Mouse (Mus musculus) neural tube, embryonic 15.5 days (tissue): ENCODE results near the gene Atg16l2. TPM values are rescaled to one million over a fixed set of nuclear protein-coding genes. Genes with fewer than 3 reads are reported as not detected.

Source experiments
- ATAC-seq: fragments of 200-750 bp; cut with Nextera tagmentation; 2 replicates; pipeline ENCODE4 v1.8.0; 2017; ENCODE audit warnings: mild to moderate bottlenecking, moderate TSS enrichment, moderate library complexity; ENCODE audit not compliant: low FRiP score
- H3K27ac ChIP-seq: fragments of 300-500 bp; sonication (generic); replicated peaks from 2 replicates; pipeline ENCODE4 v1.5.1; 2015; ENCODE audit warnings: mild to moderate bottlenecking, inconsistent platforms
- H3K27me3 ChIP-seq: fragments of 300-500 bp; sonication (generic); replicated peaks from 2 replicates; pipeline ENCODE4 v1.6.1; 2015; ENCODE audit warnings: inconsistent platforms
- H3K36me3 ChIP-seq: fragments of 300-500 bp; sonication (generic); 2 replicates; pipeline ENCODE4 v1.6.1; 2015; ENCODE audit warnings: inconsistent platforms
- H3K4me1 ChIP-seq: fragments of 300-500 bp; sonication (generic); 2 replicates; pipeline ENCODE4 v1.6.1; 2015; ENCODE audit warnings: inconsistent platforms
- H3K4me2 ChIP-seq: fragments of 300-500 bp; sonication (generic); 2 replicates; pipeline ENCODE4 v1.6.1; 2015; ENCODE audit warnings: inconsistent platforms, mild to moderate bottlenecking, moderate library complexity
- H3K4me3 ChIP-seq: fragments of 300-500 bp; sonication (generic); replicated peaks from 2 replicates; pipeline ENCODE4 v1.5.1; 2015; ENCODE audit warnings: mild to moderate bottlenecking, inconsistent platforms
- H3K9ac ChIP-seq: fragments of 300-500 bp; sonication (generic); replicated peaks from 2 replicates; pipeline ENCODE4 v1.6.1; 2015; ENCODE audit warnings: mild to moderate bottlenecking, inconsistent platforms
- H3K9me3 ChIP-seq: fragments of 300-500 bp; sonication (generic); replicated peaks from 2 replicates; pipeline ENCODE4 v1.6.1; 2016; ENCODE audit warnings: inconsistent platforms
- WGBS: fragments of 180-500 bp; shearing (Covaris S2); methylation state at CpG from one replicate; pipeline ENCODE4 v1.1.7; 2015; ENCODE audit warnings: mixed read lengths; 5-methylcytosine and 5-hydroxymethylcytosine counted together
- polyA plus RNA-seq: library from polyadenylated mRNA; unstranded; fragments of >200 nt; fragmentation: Nextera tagmentation; extraction: Ambion mirVana; gene quantifications from 2 replicates; pipeline ENCODE4 v1.2.1, GENCODE M21; 2015

Gene Atg16l2
- polyA plus RNA-seq, 1 experiment from 2014 or later, result 33.1 TPM

GRCm38 (mm10) chr7:101288436-101288835 lies 13.6 kb downstream of the Atg16l2 start:
- H3K36me3 ChIP-seq, result peaks cover 32% of the 10 kb centered on the region
- H3K9ac ChIP-seq, result no peak overlapping the region
- H3K27me3 ChIP-seq, result no peaks in the 10 kb centered on the region
- 0 out of 2 replicates have a peak, but pooled peaks cover 2% of the 10 kb centered on the region for H3K4me1 ChIP-seq
- 34% methylated on average over 4 of the region's 4 CpGs for WGBS
- H3K27ac ChIP-seq, result no peak overlapping the region
- H3K9me3 ChIP-seq, result no peaks in the 10 kb centered on the region
- H3K4me3 ChIP-seq, result no peak overlapping the region
- no peak overlapping the region for H3K4me2 ChIP-seq
- no peak for ATAC-seq

GRCm38 (mm10) chr7:101287820-101288219 lies 14.2 kb downstream of the Atg16l2 start:
- H3K27me3 ChIP-seq, result no peaks in the 10 kb centered on the region
- H3K4me3 ChIP-seq, result no peak overlapping the region
- H3K27ac ChIP-seq, result no peak overlapping the region
- WGBS, result 76% methylated on average over 2 of the region's 2 CpGs
- no peak for ATAC-seq
- H3K4me2 ChIP-seq, result no peak overlapping the region
- 0 out of 2 replicates have a peak, but pooled peaks cover 2% of the 10 kb centered on the region for H3K4me1 ChIP-seq
- peaks cover 37% of the 10 kb centered on the region for H3K36me3 ChIP-seq
- H3K9ac ChIP-seq, result no peak overlapping the region
- H3K9me3 ChIP-seq, result no peaks in the 10 kb centered on the region

- Histone ChIP-seq H3K27me3 (no peaks in the 10 kb centered on the region), H3K36me3 (peaks cover 46% of the 10 kb centered on the region), H3K9me3 (no peaks in the 10 kb centered on the region), H3K4me2 (no peak overlapping the region), H3K4me3 (no peak overlapping the region), H3K9ac (no peak overlapping the region), H3K4me1 (0 out of 2 replicates have a peak, but pooled peaks cover 2% of the 10 kb centered on the region), H3K27ac (no peak overlapping the region)
- WGBS, result 87% methylated on average over 4 of the region's 4 CpGs
- ATAC-seq, result no peak
These were observed 15.2 kb downstream of the Atg16l2 start for GRCm38 (mm10) chr7:101286891-101287290.

- Histone ChIP-seq H3K4me1 (0 out of 2 replicates have a peak, but pooled peaks cover 2% of the 10 kb centered on the region), H3K27ac (no peak overlapping the region), H3K4me2 (no peak overlapping the region), H3K27me3 (no peaks in the 10 kb centered on the region), H3K9ac (no peak overlapping the region), H3K4me3 (no peak overlapping the region), H3K36me3 (peaks cover 53% of the 10 kb centered on the region), H3K9me3 (no peaks in the 10 kb centered on the region)
- 69% methylated on average over 1 of the region's 1 CpGs for WGBS
- no peak for ATAC-seq
These were observed 17.5 kb downstream of the Atg16l2 start for GRCm38 (mm10) chr7:101284504-101284903.

DNA sequence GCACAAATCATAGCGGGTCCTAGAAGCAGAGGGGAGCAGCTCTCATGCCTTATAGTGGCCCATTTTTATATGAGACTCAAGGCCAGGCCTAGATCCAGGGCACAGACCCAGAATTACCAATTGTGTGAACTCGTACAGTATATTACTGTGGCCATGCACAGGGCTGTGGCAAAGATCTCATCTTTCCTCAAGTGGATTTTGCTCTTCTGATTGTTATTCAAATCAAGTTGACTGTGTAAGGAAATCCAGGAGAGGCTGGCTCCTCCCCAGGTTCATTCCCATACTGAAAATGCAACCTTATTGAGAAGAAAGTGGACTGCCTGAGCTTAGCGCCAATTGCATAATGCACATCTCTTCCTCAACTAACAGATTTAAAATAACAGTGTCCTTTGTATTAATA lies 19.3 kb downstream of the Atg16l2 start:
- Histone ChIP-seq H3K27ac (no peak overlapping the region), H3K36me3 (peaks cover 67% of the 10 kb centered on the region), H3K4me2 (no peak overlapping the region), H3K4me1 (0 out of 2 replicates have a peak, but pooled peaks cover under 1% of the 10 kb centered on the region), H3K9ac (no peak overlapping the region), H3K9me3 (no peaks in the 10 kb centered on the region), H3K4me3 (no peak overlapping the region), H3K27me3 (no peaks in the 10 kb centered on the region)
- no peak for ATAC-seq
- WGBS, result 92% methylated on average over 3 of the region's 3 CpGs

DNA sequence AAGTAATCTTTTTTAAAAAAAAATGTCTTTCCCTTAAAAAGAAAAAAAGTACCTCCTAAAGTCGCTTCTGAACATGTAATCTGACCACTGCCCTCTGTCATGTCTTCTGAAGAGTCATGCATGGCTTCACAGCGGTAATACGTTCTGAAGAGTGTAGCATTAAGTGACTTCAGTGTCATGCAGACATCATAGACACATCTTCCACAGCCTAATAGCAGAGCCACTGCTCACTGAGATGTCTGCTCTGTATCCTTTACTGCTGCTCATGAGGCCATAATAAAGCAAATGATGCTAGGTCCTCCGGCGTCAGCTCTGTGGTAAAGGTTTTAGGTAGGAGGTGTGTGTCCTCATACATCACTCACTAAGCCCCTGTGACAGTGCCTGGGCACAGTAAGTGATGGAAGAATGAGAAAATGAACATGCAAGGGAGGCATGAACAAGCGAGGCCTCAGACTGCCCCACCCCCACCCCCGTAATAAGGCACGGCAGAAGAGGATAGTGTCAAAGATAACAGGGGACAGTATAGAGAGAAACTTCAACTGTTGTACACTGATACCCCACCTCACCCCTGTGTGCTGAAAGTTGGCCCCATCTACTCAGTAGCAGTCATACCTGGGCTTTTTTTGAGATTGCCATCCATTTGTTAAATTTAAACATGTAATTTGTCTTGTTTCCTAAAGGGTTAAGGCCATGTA lies 29.4 kb downstream of the Atg16l2 start:
- no peak for ATAC-seq
- H3K4me3 ChIP-seq, result no peak overlapping the region
- H3K27me3 ChIP-seq, result no peaks in the 10 kb centered on the region
- H3K4me1 ChIP-seq, result no peaks in the 10 kb centered on the region
- H3K36me3 ChIP-seq, result peaks cover 46% of the 10 kb centered on the region
- H3K27ac ChIP-seq, result no peak overlapping the region
- no peak overlapping the region for H3K9ac ChIP-seq
- 94% methylated on average over 8 of the region's 8 CpGs for WGBS
- no peaks in the 10 kb centered on the region for H3K9me3 ChIP-seq
- H3K4me2 ChIP-seq, result no peak overlapping the region

DNA sequence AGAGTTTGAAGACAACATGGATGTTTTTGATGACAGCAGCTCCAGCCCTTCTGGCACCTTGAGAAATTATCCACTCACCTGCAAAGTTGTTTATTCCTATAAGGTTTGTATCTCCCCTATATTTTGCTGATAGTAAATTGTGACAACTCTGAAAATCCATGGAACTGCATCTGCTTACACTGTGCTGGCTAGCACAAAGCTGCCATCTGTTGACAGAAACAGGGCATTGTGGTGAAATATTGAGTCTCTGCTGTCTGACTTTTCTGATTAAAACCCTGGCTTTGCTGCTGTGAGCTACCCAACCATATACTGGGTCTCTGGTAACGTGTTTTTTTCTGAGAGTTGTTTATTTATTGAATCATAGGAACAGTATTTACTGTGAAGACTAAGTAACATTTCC lies 30.4 kb downstream of the Atg16l2 start:
- Histone ChIP-seq H3K36me3 (peaks cover 36% of the 10 kb centered on the region), H3K4me1 (no peaks in the 10 kb centered on the region), H3K27me3 (no peaks in the 10 kb centered on the region), H3K9ac (no peak overlapping the region), H3K9me3 (no peaks in the 10 kb centered on the region), H3K27ac (no peak overlapping the region), H3K4me2 (no peak overlapping the region), H3K4me3 (no peak overlapping the region)
- no peak for ATAC-seq
- WGBS, result 64% methylated on average over 1 of the region's 1 CpGs

- ATAC-seq, result no peak
- H3K4me3 ChIP-seq, result no peak overlapping the region
- H3K4me1 ChIP-seq, result no peaks in the 10 kb centered on the region
- H3K4me2 ChIP-seq, result no peak overlapping the region
- 85% methylated on average over 3 of the region's 3 CpGs for WGBS
- no peak overlapping the region for H3K27ac ChIP-seq
- H3K9ac ChIP-seq, result no peak overlapping the region
- H3K27me3 ChIP-seq, result no peaks in the 10 kb centered on the region
- peaks cover 8% of the 10 kb centered on the region for H3K36me3 ChIP-seq
- no peaks in the 10 kb centered on the region for H3K9me3 ChIP-seq
These were observed 34.4 kb downstream of the Atg16l2 start for GRCm38 (mm10) chr7:101267457-101268259.

DNA sequence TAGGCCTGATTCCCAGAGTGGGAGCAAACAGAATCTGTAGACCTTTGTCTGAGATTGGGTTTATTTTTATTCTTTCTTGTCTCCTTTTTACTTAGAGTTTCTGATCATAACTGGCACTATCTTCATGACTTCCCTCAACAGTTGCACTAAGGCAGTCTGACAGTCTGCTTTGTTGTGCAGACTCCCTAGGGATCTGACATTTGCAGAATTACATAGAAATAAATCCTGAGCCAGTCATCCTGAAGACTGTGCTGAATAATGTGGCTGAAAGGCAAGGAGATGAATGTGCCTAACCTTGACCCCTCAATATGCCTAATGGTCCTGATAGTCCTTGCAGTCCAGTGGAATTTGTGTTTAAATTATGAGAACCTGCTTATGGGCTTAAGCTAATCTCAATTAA lies 38.5 kb downstream of the Atg16l2 start:
- Histone ChIP-seq H3K4me1 (no peaks in the 10 kb centered on the region), H3K27ac (no peak overlapping the region), H3K4me3 (no peak overlapping the region), H3K27me3 (no peaks in the 10 kb centered on the region), H3K9ac (no peak overlapping the region), H3K36me3 (peaks cover 26% of the 10 kb centered on the region), H3K9me3 (no peaks in the 10 kb centered on the region), H3K4me2 (no peak overlapping the region)
- no peak for ATAC-seq

GRCm38 (mm10) chr7:101261941-101262546 lies 40.0 kb downstream of the Atg16l2 start:
- H3K27me3 ChIP-seq, result no peaks in the 10 kb centered on the region
- no peak for ATAC-seq
- H3K27ac ChIP-seq, result no peak overlapping the region
- H3K9me3 ChIP-seq, result no peaks in the 10 kb centered on the region
- no peak overlapping the region for H3K4me3 ChIP-seq
- whole genome bisulfite sequencing, result 68% methylated on average over 4 of the region's 4 CpGs
- no peak overlapping the region for H3K4me2 ChIP-seq
- H3K4me1 ChIP-seq, result no peaks in the 10 kb centered on the region
- no peak overlapping the region for H3K9ac ChIP-seq
- H3K36me3 ChIP-seq, result peaks cover 26% of the 10 kb centered on the region

DNA sequence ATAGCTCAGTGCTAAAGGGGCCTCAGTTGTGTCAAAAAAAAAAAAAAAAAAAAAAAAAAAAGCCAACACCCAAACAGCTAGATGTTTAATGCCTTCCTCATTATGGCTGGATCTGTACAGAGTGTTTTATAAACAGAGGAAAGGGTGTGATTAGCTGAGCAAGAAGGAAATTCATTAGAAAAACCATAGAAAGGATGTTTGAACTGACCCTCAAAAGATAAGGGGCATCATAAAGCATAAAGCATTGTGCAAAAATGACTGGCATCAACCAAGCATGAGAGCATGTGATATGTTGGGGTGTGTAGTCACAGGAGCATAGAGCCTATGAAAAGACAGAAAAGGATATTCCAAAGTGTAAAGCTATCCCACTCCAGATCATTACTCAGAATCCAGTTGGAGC lies 43.6 kb downstream of the Atg16l2 start:
- Histone ChIP-seq H3K36me3 (peaks cover 37% of the 10 kb centered on the region), H3K9me3 (no peaks in the 10 kb centered on the region), H3K4me1 (no peaks in the 10 kb centered on the region), H3K27ac (no peak overlapping the region), H3K4me3 (no peak overlapping the region), H3K9ac (no peak overlapping the region), H3K4me2 (no peak overlapping the region), H3K27me3 (no peaks in the 10 kb centered on the region)
- no peak for ATAC-seq

- no peak for ATAC-seq
- Histone ChIP-seq H3K4me3 (no peak overlapping the region), H3K9me3 (no peaks in the 10 kb centered on the region), H3K9ac (no peak overlapping the region), H3K4me2 (no peak overlapping the region), H3K36me3 (peaks cover 27% of the 10 kb centered on the region), H3K27ac (no peak overlapping the region), H3K4me1 (no peaks in the 10 kb centered on the region), H3K27me3 (no peaks in the 10 kb centered on the region)
- 86% methylated on average over 2 of the region's 2 CpGs for WGBS
These were observed 49.0 kb downstream of the Atg16l2 start for GRCm38 (mm10) chr7:101253071-101253470.
